Mouse (Mus musculus): ENCODE data around the gene Fcnb. TPM values are rescaled to one million over a fixed set of nuclear protein-coding genes. Genes with fewer than 3 reads are reported as not detected.

Fcnb gene
- polyA plus RNA-seq (2014; fragmentation: Nextera tagmentation; extraction: Ambion mirVana): 4.1 and 5.6 TPM in 2 replicates

GRCm38 (mm10) chr2:28084768-28085167 lies at the start of gene Fcnb:
Gene Fcnb, minus strand, starts transcription at chr2:28084885.
- ATAC-seq (replicated peaks; ENCODE audit: low FRiP score): no peak
- WGBS: 83% methylated on average over 3 of the region's 3 CpGs
- no peak within 1 kb of the TSS for H3K27ac ChIP-seq (ENCODE audit: low read depth, low read length)

GRCm38 (mm10) chr2:28133833-28134232 lies 49.1 kb upstream of the Fcnb start:
- H3K27me3 ChIP-seq (replicated peaks; ENCODE audit: control insufficient read depth, insufficient read depth, low read length): no peaks in the 10 kb centered on the region; the same call in 1 of the 2 replicates
- no peaks in the 10 kb centered on the region for H3K36me3 ChIP-seq (ENCODE audit: control insufficient read depth, insufficient read depth, low read length)
- H3K27ac ChIP-seq (ENCODE audit: low read depth, low read length): no peak overlapping the region
- no peak overlapping the region for H3K4me3 ChIP-seq (ENCODE audit: low read depth, low read length)
- ATAC-seq (replicated peaks; ENCODE audit: low FRiP score) (no peak), DNase-seq (ENCODE audit: low spot score) (no peak)
- H3K4me1 ChIP-seq (replicated peaks; ENCODE audit: control insufficient read depth, insufficient read depth, low read length): peaks cover 4% of the 10 kb centered on the region; the same call in 1 of the 2 replicates
- no peaks in the 10 kb centered on the region for H3K9me3 ChIP-seq (ENCODE audit: control insufficient read depth, low read length)
- no peak overlapping the region for H3K9ac ChIP-seq (ENCODE audit: low read depth, low read length)
- no peak overlapping the region for H3K4me2 ChIP-seq
- WGBS: 78% methylated on average over 9 of the region's 9 CpGs

More at GRCm38 (mm10) chr2:28084768-28085167, at the start of gene Fcnb:
- Histone ChIP-seq H3K4me3 (ENCODE audit: low read depth, low read length) (no peak within 1 kb of the TSS), H3K4me1 (replicated peaks; ENCODE audit: control insufficient read depth, insufficient read depth, low read length) (no peaks in the 10 kb centered on the region; the same call in 1 of the 2 replicates), H3K9ac (ENCODE audit: low read depth, low read length) (no peak within 1 kb of the TSS), H3K27me3 (replicated peaks; ENCODE audit: control insufficient read depth, insufficient read depth, low read length) (no peaks in the 10 kb centered on the region), H3K36me3 (ENCODE audit: control insufficient read depth, insufficient read depth, low read length) (no peaks in the 10 kb centered on the region), H3K9me3 (ENCODE audit: control insufficient read depth, low read length) (no peaks in the 10 kb centered on the region), H3K4me2 (no peak within 1 kb of the TSS)
- no peak for DNase-seq (ENCODE audit: low spot score)

- no peaks in the 10 kb centered on the region for H3K36me3 ChIP-seq (ENCODE audit: control insufficient read depth, insufficient read depth, low read length)
- DNase-seq (ENCODE audit: low spot score) (no peak), ATAC-seq (replicated peaks; ENCODE audit: low FRiP score) (no peak)
- no peaks in the 10 kb centered on the region for H3K4me1 ChIP-seq (replicated peaks; ENCODE audit: control insufficient read depth, insufficient read depth, low read length)
- no peaks in the 10 kb centered on the region for H3K27me3 ChIP-seq (replicated peaks; ENCODE audit: control insufficient read depth, insufficient read depth, low read length)
- H3K4me3 ChIP-seq (ENCODE audit: low read depth, low read length): no peak overlapping the region
- no peak overlapping the region for H3K9ac ChIP-seq (ENCODE audit: low read depth, low read length)
- H3K27ac ChIP-seq (ENCODE audit: low read depth, low read length): no peak overlapping the region
- H3K4me2 ChIP-seq: no peak overlapping the region
- WGBS: 68% methylated on average over 4 of the region's 4 CpGs
- no peaks in the 10 kb centered on the region for H3K9me3 ChIP-seq (ENCODE audit: control insufficient read depth, low read length)
Observed at GRCm38 (mm10) chr2:28132117-28132516, 47.4 kb upstream of the Fcnb start.

- Histone ChIP-seq H3K27ac (ENCODE audit: low read depth, low read length) (no peak overlapping the region), H3K36me3 (ENCODE audit: control insufficient read depth, insufficient read depth, low read length) (no peaks in the 10 kb centered on the region), H3K4me1 (replicated peaks; ENCODE audit: control insufficient read depth, insufficient read depth, low read length) (no peaks in the 10 kb centered on the region), H3K9ac (ENCODE audit: low read depth, low read length) (no peak overlapping the region), H3K27me3 (replicated peaks; ENCODE audit: control insufficient read depth, insufficient read depth, low read length) (no peaks in the 10 kb centered on the region), H3K4me3 (ENCODE audit: low read depth, low read length) (no peak overlapping the region), H3K9me3 (ENCODE audit: control insufficient read depth, low read length) (no peaks in the 10 kb centered on the region), H3K4me2 (no peak overlapping the region)
- ATAC-seq (replicated peaks; ENCODE audit: low FRiP score) (no peak), DNase-seq (ENCODE audit: low spot score) (no peak)
- 78% methylated on average over 12 of the region's 12 CpGs for whole genome bisulfite sequencing
Observed at GRCm38 (mm10) chr2:28126763-28127438, 42.2 kb upstream of the Fcnb start.

GRCm38 (mm10) chr2:28123910-28124309 lies 39.2 kb upstream of the Fcnb start:
- H3K9me3 ChIP-seq (ENCODE audit: control insufficient read depth, low read length): no peaks in the 10 kb centered on the region
- H3K4me2 ChIP-seq: no peak overlapping the region
- H3K36me3 ChIP-seq (ENCODE audit: control insufficient read depth, insufficient read depth, low read length): no peaks in the 10 kb centered on the region
- no peak overlapping the region for H3K27ac ChIP-seq (ENCODE audit: low read depth, low read length)
- no peaks in the 10 kb centered on the region for H3K27me3 ChIP-seq (replicated peaks; ENCODE audit: control insufficient read depth, insufficient read depth, low read length)
- no peak for ATAC-seq (replicated peaks; ENCODE audit: low FRiP score)
- H3K4me3 ChIP-seq (ENCODE audit: low read depth, low read length): no peak overlapping the region
- DNase-seq (ENCODE audit: low spot score): no peak
- no peak overlapping the region for H3K9ac ChIP-seq (ENCODE audit: low read depth, low read length)
- WGBS: 85% methylated on average over 2 of the region's 2 CpGs
- H3K4me1 ChIP-seq (replicated peaks; ENCODE audit: control insufficient read depth, insufficient read depth, low read length): no peaks in the 10 kb centered on the region

GRCm38 (mm10) chr2:28121309-28121708 lies 36.6 kb upstream of the Fcnb start:
- Histone ChIP-seq H3K27ac (ENCODE audit: low read depth, low read length) (no peak overlapping the region), H3K4me1 (replicated peaks; ENCODE audit: control insufficient read depth, insufficient read depth, low read length) (no peaks in the 10 kb centered on the region), H3K4me3 (ENCODE audit: low read depth, low read length) (no peak overlapping the region), H3K36me3 (ENCODE audit: control insufficient read depth, insufficient read depth, low read length) (no peaks in the 10 kb centered on the region), H3K9me3 (ENCODE audit: control insufficient read depth, low read length) (no peaks in the 10 kb centered on the region), H3K4me2 (no peak overlapping the region), H3K9ac (ENCODE audit: low read depth, low read length) (no peak overlapping the region), H3K27me3 (replicated peaks; ENCODE audit: control insufficient read depth, insufficient read depth, low read length) (peaks cover 2% of the 10 kb centered on the region; the same call in 1 of the 2 replicates)
- ATAC-seq (replicated peaks; ENCODE audit: low FRiP score): no peak
- DNase-seq (ENCODE audit: low spot score): no peak
- WGBS: 70% methylated on average over 4 of the region's 4 CpGs

GRCm38 (mm10) chr2:28120342-28120741 lies 35.7 kb upstream of the Fcnb start:
- DNase-seq (ENCODE audit: low spot score) (no peak), ATAC-seq (replicated peaks; ENCODE audit: low FRiP score) (no peak)
- H3K36me3 ChIP-seq (ENCODE audit: control insufficient read depth, insufficient read depth, low read length): no peaks in the 10 kb centered on the region
- H3K27ac ChIP-seq (ENCODE audit: low read depth, low read length): no peak overlapping the region
- H3K9me3 ChIP-seq (ENCODE audit: control insufficient read depth, low read length): no peaks in the 10 kb centered on the region
- no peaks in the 10 kb centered on the region for H3K4me1 ChIP-seq (replicated peaks; ENCODE audit: control insufficient read depth, insufficient read depth, low read length)
- no peak overlapping the region for H3K4me3 ChIP-seq (ENCODE audit: low read depth, low read length)
- H3K9ac ChIP-seq (ENCODE audit: low read depth, low read length): no peak overlapping the region
- 93% methylated on average over 9 of the region's 9 CpGs for WGBS
- H3K27me3 ChIP-seq (replicated peaks; ENCODE audit: control insufficient read depth, insufficient read depth, low read length): peaks cover 4% of the 10 kb centered on the region; the same call in 1 of the 2 replicates
- no peak overlapping the region for H3K4me2 ChIP-seq

- Histone ChIP-seq H3K27me3 (replicated peaks; ENCODE audit: control insufficient read depth, insufficient read depth, low read length) (peaks cover 4% of the 10 kb centered on the region; the same call in 1 of the 2 replicates), H3K36me3 (ENCODE audit: control insufficient read depth, insufficient read depth, low read length) (no peaks in the 10 kb centered on the region), H3K4me2 (no peak overlapping the region), H3K4me1 (replicated peaks; ENCODE audit: control insufficient read depth, insufficient read depth, low read length) (no peaks in the 10 kb centered on the region), H3K27ac (ENCODE audit: low read depth, low read length) (no peak overlapping the region), H3K9me3 (ENCODE audit: control insufficient read depth, low read length) (no peaks in the 10 kb centered on the region), H3K4me3 (ENCODE audit: low read depth, low read length) (no peak overlapping the region), H3K9ac (ENCODE audit: low read depth, low read length) (no peak overlapping the region)
- 62% methylated on average over 6 of the region's 6 CpGs for WGBS
- DNase-seq (ENCODE audit: low spot score) (no peak), ATAC-seq (replicated peaks; ENCODE audit: low FRiP score) (no peak)
Observed at GRCm38 (mm10) chr2:28118518-28119116, 33.9 kb upstream of the Fcnb start.
